Mouse (Mus musculus): ENCODE measurements around the gene Ear6.

Ear6 gene

GRCm38 (mm10) chr14:51893809-51894208 is 40.3 kb downstream of the Ear6 start:
- no peak for DNase-seq (ENCODE audit: extremely low spot score)

- DNase-seq (ENCODE audit: extremely low spot score) = no peak
Observed at GRCm38 (mm10) chr14:51895071-51895470, 41.6 kb downstream of the Ear6 start.

GRCm38 (mm10) chr14:51896019-51896418 is 42.5 kb downstream of the Ear6 start:
- no peak for DNase-seq (ENCODE audit: extremely low spot score)

GRCm38 (mm10) chr14:51896539-51897170 is 43.2 kb downstream of the Ear6 start:
- no peak for DNase-seq (ENCODE audit: extremely low spot score)

GRCm38 (mm10) chr14:51899351-51899750 is 45.9 kb downstream of the Ear6 start:
- DNase-seq (ENCODE audit: extremely low spot score) = no peak

- DNase-seq (ENCODE audit: extremely low spot score) = peak; percentile 79
Observed at GRCm38 (mm10) chr14:51902806-51903710, 49.6 kb downstream of the Ear6 start.

GRCm38 (mm10) chr14:51903782-51904181 is 50.3 kb downstream of the Ear6 start:
- no peak for DNase-seq (ENCODE audit: extremely low spot score)

All from embryo, embryonic 9.5 days (tissue).